Mouse (Mus musculus): Measurements from ENCODE around the gene Sohlh2. TPM values are rescaled to one million over a fixed set of nuclear protein-coding genes. Genes with fewer than 3 reads are reported as not detected.

Sohlh2 gene
- total RNA-seq, 2 experiments from 2014 or later, result not detected

GRCm38 (mm10) chr3:55206413-55206812 lies 24.6 kb downstream of the Sohlh2 start:
- no peak for DNase-seq
- intact Hi-C loops (cut with DNase I), result no loop called here

- no peak for DNase-seq
Observed at GRCm38 (mm10) chr3:55207665-55208064, 25.8 kb downstream of the Sohlh2 start.

GRCm38 (mm10) chr3:55212254-55212653 lies 30.4 kb downstream of the Sohlh2 start:
- intact Hi-C loops (cut with DNase I), result no loop called here
- DNase-seq, result no peak

More at GRCm38 (mm10) chr3:55207665-55208064, 25.8 kb downstream of the Sohlh2 start:
- intact Hi-C loops (cut with DNase I), result no loop called here

GRCm38 (mm10) chr3:55213785-55214184 lies 32.0 kb downstream of the Sohlh2 start:
- intact Hi-C loops (cut with DNase I), result no loop called here
- DNase-seq, result no peak

DNA sequence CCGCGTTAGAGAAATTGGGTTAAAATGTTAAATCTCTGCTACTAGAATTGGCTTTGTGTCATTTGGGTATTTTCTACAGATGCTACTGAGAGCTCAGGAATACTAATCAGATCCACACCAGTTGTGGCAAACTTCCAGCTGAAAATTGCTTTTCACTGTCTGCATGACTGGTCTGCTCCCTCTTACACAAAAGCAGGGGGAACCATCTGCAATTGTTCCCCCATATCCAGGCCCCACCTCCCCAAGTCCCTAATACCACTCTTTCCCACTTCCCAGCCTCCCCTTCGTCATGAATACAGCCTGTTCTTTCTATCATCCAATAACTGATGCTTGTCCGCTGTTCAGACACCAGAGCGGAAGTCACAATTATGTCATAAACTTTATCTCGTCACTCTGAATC lies 32.6 kb downstream of the Sohlh2 start:
- DNase-seq, result no peak
- intact Hi-C loops (cut with DNase I), result no loop called here

- DNase-seq, result no peak
- intact Hi-C loops (cut with DNase I), result no loop called here
Observed at GRCm38 (mm10) chr3:55222502-55222901, 40.7 kb downstream of the Sohlh2 start.

- no peak for DNase-seq
Observed at GRCm38 (mm10) chr3:55223862-55224261, 42.0 kb downstream of the Sohlh2 start.

DNA sequence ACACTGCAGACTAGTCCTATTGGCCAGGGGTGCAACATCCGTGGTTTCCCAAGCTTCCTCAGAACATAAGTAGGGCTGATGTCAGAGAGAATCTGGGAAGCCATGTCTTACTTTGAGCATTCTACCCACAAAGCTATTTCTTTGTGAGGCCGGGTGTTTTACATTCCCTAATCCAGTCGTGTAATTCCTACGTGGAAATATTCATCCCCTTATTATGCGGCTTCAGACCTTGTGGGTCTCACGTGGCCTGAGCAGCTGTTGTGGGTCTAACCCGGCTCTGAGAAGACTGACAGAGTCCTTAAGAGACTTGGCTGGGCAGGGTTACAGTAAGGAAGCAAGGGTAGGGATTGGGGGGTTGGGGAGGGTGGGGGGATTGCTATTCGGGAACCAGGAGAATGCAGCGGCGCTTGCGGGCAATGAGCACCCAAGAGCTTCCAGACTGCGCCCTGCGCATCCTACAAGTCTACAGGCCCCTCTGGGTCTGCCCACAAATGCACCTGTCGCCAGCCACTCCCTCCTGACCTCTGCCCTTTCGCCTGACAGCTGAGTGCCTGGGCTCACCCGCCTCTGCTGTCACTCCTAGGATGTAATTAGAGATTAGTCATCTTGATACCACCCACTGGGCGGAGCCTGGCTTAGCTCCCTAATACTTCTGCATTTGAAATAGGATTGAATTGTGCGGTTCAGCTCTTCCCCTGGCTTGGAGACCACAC lies 44.8 kb downstream of the Sohlh2 start:
- no peak for DNase-seq
- intact Hi-C loops (cut with DNase I), result no loop called here

More at GRCm38 (mm10) chr3:55223862-55224261, 42.0 kb downstream of the Sohlh2 start:
- intact Hi-C loops (cut with DNase I), result no loop called here

GRCm38 (mm10) chr3:55227214-55227581 lies 45.4 kb downstream of the Sohlh2 start:
- DNase-seq, result no peak
- intact Hi-C loops (cut with DNase I), result no loop called here

GRCm38 (mm10) chr3:55241730-55242421 lies 60.0 kb downstream of the Sohlh2 start, which contains the start of gene Dclk1:
TSS of gene Dclk1 (plus strand) at chr3:55242364.
- DNase-seq, result peak; percentile 51 to 56
- intact Hi-C loops (cut with DNase I), result loop anchor here (5.0 kb wide), 1 partner anchor 110 kb away; no protein-coding TSS in a partner anchor

- peak; percentile 80 to 83 for DNase-seq
- intact Hi-C loops (cut with DNase I), result loop anchor here (5.0 kb wide), 1 partner anchor 110 kb away; no protein-coding TSS in a partner anchor
Observed at GRCm38 (mm10) chr3:55242422-55243055, 60.7 kb downstream of the Sohlh2 start.

- intact Hi-C loops (cut with DNase I), result loop anchor here (5.0 kb wide), 1 partner anchor 109 kb away; no protein-coding TSS in a partner anchor
- no peak for DNase-seq
Observed at GRCm38 (mm10) chr3:55243056-55243471, 61.2 kb downstream of the Sohlh2 start.

DNA sequence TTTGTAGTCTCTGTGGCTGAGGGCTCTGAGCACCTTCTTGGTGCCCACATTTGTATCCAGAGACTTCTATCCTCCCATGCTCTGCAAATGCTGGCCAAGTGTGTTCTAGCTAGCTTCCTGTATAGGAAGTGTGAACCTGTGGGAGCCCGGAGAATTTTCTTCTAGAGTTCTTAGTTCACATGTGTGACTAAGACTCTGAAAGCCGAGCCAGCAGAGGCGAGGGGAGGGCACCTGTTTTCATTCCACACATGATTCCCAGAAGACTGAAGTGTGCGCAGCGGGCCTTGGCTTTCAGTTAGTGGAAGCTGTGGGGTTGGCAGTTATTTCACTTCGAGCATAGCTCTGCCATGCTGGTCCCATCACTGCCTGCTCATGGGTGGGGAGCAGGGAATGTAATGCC lies 62.3 kb downstream of the Sohlh2 start:
- intact Hi-C loops (cut with DNase I), result loop anchor here (5.0 kb wide), 1 partner anchor 108 kb away; no protein-coding TSS in a partner anchor
- DNase-seq, result no peak

- intact Hi-C loops (cut with DNase I), result no loop called here
- no peak for DNase-seq
Observed at GRCm38 (mm10) chr3:55246618-55247272, 64.9 kb downstream of the Sohlh2 start.

DNA sequence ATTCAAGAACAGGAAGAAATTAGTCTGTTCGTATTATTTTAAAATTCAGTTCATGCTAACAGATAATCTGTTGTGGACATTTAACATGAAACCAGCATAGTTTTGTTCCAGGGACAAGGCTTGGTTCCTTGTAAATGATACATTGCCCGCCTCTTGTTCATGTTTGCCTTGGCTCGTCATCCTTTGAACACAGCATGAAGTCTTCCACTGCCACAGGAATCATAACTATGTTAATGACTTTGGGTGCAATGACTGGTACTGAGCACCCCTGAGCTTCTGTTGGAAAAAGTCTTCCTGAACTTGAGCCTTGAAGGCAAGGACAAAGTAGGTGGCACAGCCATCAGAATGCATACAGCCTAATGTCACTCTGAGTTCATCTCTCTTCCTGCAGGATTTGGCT lies 66.2 kb downstream of the Sohlh2 start:
- no peak for DNase-seq
- intact Hi-C loops (cut with DNase I), result no loop called here

GRCm38 (mm10) chr3:55248508-55248907 lies 66.7 kb downstream of the Sohlh2 start:
- peak; percentile 31 to 33 for DNase-seq
- intact Hi-C loops (cut with DNase I), result no loop called here

- no peak for DNase-seq
- intact Hi-C loops (cut with DNase I), result no loop called here
Observed at GRCm38 (mm10) chr3:55250631-55251030, 68.8 kb downstream of the Sohlh2 start.
